Mouse (Mus musculus): ENCODE data around the gene Glud1.
A peak's percentile ranks its signal among the peaks of the same experiment; 100 is the strongest.
"Not testable (repeated sequence)": the region's sequence is repeated elsewhere in the genome, so short reads cannot be mapped to it uniquely, and the experiment has no call there.

Glud1 gene

GRCm38 (mm10) chr14:34354456-34354855 is 43.9 kb downstream of the Glud1 start:
- no peak for DNase-seq (ENCODE audit: low spot score)

DNA sequence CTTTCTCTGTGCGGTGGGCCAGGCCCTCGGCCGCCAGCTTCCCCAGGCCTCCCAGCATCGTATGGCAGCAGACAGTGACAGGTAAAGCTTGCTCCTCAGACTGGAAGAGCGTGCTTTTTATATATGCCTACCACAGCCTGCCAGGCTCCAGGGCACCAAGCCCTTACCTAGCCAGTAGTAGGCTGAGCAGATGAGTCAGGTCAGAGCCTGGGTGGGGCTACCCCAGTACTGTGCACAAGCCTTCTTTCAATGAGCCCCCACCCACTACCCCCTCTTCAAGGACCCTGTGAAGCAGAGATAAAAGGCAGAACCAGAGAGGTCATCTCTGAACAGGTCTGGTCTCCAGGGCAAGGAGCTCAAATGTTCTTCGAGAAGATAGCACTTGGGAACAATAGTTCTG is 44.8 kb downstream of the Glud1 start, which contains the start of gene Fam25c:
Gene Fam25c, minus strand, starts transcription at position 133 of the 400 bp plus-strand sequence.
- no peak for DNase-seq (ENCODE audit: low spot score)

- no peak for DNase-seq (ENCODE audit: low spot score)
Measured at GRCm38 (mm10) chr14:34357671-34358455, 47.3 kb downstream of the Glud1 start.

GRCm38 (mm10) chr14:34359676-34360244 is 49.2 kb downstream of the Glud1 start:
- no peak for DNase-seq (ENCODE audit: low spot score)

DNA sequence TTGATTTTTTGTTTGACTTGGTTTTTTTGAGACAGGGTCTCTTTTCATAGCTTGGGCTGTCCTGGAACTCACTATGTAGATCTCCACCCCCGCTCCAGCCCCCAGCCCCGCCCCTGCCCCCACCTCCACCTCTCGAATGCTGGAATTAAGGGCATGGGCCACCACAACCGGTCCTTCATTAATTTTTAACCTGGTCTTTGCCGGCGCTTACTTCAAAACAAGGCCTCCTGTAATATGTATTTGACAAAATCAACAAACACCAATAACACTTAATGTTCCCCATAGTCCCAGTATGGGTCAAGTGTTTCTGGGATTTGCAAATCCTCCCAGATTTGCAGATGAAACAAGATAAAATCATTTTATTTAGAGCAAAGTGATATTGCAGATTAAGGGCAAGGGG is 49.7 kb downstream of the Glud1 start:
- DNase-seq (ENCODE audit: low spot score): no peak

DNA sequence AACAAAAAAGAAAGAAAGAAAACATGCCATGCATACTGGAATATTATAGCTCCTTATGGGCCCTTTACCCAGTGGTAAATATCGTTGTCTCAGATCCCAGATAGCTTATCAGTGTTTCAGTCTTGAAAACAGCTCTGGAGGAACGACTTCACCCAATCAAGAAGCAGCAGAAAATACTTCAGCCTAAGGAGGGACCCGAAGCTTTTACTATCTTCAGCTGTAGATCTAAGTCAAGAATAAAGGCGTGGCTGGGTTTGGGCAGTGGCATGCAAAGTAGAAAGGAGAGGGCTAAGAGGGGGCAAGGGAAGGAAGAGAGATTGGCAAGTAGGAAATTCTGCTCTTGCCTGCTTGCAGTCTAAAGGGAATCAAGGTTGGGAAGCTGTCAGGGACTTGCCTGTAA is 51.6 kb downstream of the Glud1 start:
- DNase-seq (ENCODE audit: low spot score): no peak

GRCm38 (mm10) chr14:34362726-34363445 is 52.4 kb downstream of the Glud1 start:
- DNase-seq (ENCODE audit: low spot score): peak; percentile 64

GRCm38 (mm10) chr14:34363490-34364253 is 53.1 kb downstream of the Glud1 start:
- peak; percentile 90 for DNase-seq (ENCODE audit: low spot score)

GRCm38 (mm10) chr14:34364254-34365146 is 54.0 kb downstream of the Glud1 start:
- DNase-seq (ENCODE audit: low spot score): not testable (repeated sequence)

GRCm38 (mm10) chr14:34365147-34365507 is 54.6 kb downstream of the Glud1 start:
- DNase-seq (ENCODE audit: low spot score): no peak

GRCm38 (mm10) chr14:34370203-34370602 is 59.7 kb downstream of the Glud1 start:
- no peak for DNase-seq (ENCODE audit: low spot score)

- DNase-seq (ENCODE audit: low spot score): no peak
Measured at GRCm38 (mm10) chr14:34370921-34371320, 60.4 kb downstream of the Glud1 start.

GRCm38 (mm10) chr14:34371763-34372162 is 61.2 kb downstream of the Glud1 start:
- no peak for DNase-seq (ENCODE audit: low spot score)

DNA sequence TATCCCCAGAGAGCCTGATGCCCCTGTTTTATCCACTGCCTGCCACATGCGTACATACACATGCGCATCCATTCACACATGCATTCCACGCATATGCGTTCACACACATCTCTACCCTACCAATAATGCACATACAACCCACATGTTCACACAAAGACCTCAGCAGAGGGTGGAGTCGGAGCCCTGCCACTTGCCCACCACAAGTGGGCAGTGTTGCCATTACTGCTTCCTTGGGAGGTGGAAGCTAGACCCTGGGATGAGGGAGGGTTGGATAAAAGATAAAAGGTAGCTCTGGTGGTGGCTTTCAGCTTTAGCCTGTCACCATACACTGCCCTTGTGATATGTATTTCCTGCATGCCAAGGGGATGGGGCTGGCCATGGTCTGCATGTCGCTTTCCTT is 62.1 kb downstream of the Glud1 start:
- DNase-seq (ENCODE audit: low spot score): peak; percentile 63

DNA sequence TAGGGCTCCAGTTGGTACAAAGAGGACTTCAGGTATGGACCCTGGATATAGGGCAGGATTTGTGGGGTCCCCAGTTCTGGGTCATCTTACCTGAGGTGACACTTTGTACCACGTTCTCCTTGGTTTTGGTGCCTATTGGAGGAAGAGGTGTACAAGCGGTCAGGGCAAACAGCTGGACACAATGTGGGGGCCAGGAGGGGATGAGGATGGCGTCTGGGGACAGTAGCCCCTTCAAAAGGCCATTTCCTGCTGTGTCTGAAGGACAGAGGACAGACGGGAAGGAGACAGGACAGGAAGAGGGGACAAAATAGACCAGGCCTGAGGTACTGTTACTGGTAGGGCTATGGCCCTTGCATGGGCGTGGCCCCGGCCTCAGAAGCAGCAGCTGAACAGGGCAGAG is 63.1 kb downstream of the Glud1 start:
- no peak for DNase-seq (ENCODE audit: low spot score)

- no peak for DNase-seq (ENCODE audit: low spot score)
Measured at GRCm38 (mm10) chr14:34374577-34374976, 64.0 kb downstream of the Glud1 start, which contains the start of gene Sncg. TSS of gene Sncg (minus strand) at chr14:34374789.

- no peak for DNase-seq (ENCODE audit: low spot score)
Measured at GRCm38 (mm10) chr14:34375415-34375904, 64.9 kb downstream of the Glud1 start, which contains the start of gene Mmrn2. TSS of gene Mmrn2 (plus strand) at chr14:34375465.

DNA sequence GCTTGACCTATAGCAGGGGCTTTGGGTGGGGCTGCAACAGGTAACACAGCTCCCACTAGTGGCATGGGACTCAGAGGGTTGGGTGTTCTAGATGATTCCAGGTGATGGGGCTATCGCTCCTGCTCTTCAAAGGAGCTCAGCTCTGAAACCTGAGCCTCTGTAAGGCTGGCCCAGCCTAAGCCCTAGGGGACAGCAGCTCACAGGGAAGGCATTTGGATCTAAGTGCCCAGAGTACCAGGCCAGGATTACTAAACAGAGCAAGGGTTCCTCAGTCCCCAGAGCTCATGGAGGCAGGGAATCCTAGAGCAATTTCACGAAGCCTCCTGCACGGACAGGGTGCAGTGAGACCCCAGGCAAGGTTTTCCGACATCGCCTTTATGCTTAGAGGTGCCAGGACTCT is 65.4 kb downstream of the Glud1 start:
- no peak for DNase-seq (ENCODE audit: low spot score)

DNA sequence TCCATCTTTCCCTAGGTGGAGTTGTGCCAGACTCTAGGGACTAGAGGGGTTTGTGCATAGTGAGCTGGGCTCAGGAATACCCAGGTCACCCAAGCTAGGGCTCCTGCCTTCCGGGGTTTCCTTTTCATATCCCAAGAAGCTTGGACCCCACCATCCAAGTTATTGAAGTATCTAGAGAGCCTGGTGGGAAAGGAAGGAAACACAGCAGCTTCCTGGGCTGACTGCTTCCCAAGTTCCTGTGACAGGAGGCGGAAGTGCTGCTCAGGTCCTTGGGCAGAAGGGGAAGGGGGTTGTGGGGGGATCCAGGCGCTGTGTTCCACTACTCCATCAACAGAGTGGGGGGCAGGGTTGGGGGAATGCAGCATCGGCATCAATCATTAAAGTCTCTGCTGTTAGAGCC is 66.6 kb downstream of the Glud1 start:
- no peak for DNase-seq (ENCODE audit: low spot score)

- peak; percentile 42 for DNase-seq (ENCODE audit: low spot score)
Measured at GRCm38 (mm10) chr14:34378560-34379331, 68.2 kb downstream of the Glud1 start.
